Mouse (Mus musculus) megakaryocyte, embryonic 14.5 days (primary cell): ENCODE results near the gene Dnajc13.

Experiments
- FLI1 ChIP-seq: IDR thresholded peaks from 2 replicates; pipeline ENCODE4 v1.6.1; 2012; ENCODE audit warnings: low read length, inconsistent platforms, mixed read lengths
- GATA1 ChIP-seq: IDR thresholded peaks from 3 replicates; pipeline ENCODE4 v1.6.1; 2012; ENCODE audit warnings: mixed read lengths, low read length, inconsistent platforms, borderline replicate concordance

GRCm38 (mm10) chr9:104169986-104170385 lies 92.7 kb downstream of the Dnajc13 start:
- TF ChIP-seq FLI1 (no peak), GATA1 (no peak)
